Mouse (Mus musculus) heart, embryonic 12.5 days (tissue): ENCODE results near the gene Chst14. TPM values are rescaled to one million over a fixed set of nuclear protein-coding genes. Genes with fewer than 3 reads are reported as not detected.

Experiments used
- ATAC-seq: fragments of 200-750 bp; cut with Nextera tagmentation; 2 replicates; pipeline ENCODE4 v1.8.0; 2017; ENCODE audit warnings: moderate TSS enrichment, moderate library complexity; ENCODE audit not compliant: insufficient number of reproducible peaks, low FRiP score
- H3K27ac ChIP-seq: fragments of 300-500 bp; sonication (generic); 2 replicates; pipeline ENCODE4 v1.5.1; 2016; ENCODE audit warnings: mild to moderate bottlenecking, moderate library complexity; ENCODE audit not compliant: poor library complexity, severe bottlenecking
- H3K27me3 ChIP-seq: fragments of 300-500 bp; sonication (generic); replicated peaks from 2 replicates; pipeline ENCODE4 v1.6.1; 2016; ENCODE audit warnings: mild to moderate bottlenecking, moderate library complexity
- H3K36me3 ChIP-seq: fragments of 300-500 bp; sonication (generic); 2 replicates; pipeline ENCODE4 v1.6.1; 2016; ENCODE audit warnings: mild to moderate bottlenecking, moderate library complexity
- H3K4me1 ChIP-seq: fragments of 300-500 bp; sonication (generic); replicated peaks from 2 replicates; pipeline ENCODE4 v1.6.1; 2016; ENCODE audit warnings: mild to moderate bottlenecking
- H3K4me2 ChIP-seq: fragments of 300-500 bp; sonication (generic); 2 replicates; pipeline ENCODE4 v1.6.1; 2016; ENCODE audit warnings: mild to moderate bottlenecking, moderate library complexity
- H3K4me3 ChIP-seq: fragments of 300-500 bp; sonication (generic); 2 replicates; pipeline ENCODE4 v1.5.1; 2016; ENCODE audit warnings: mild to moderate bottlenecking
- H3K9ac ChIP-seq: fragments of 300-500 bp; sonication (generic); 2 replicates; pipeline ENCODE4 v1.6.1; 2016; ENCODE audit warnings: mild to moderate bottlenecking, moderate library complexity
- H3K9me3 ChIP-seq: fragments of 300-500 bp; sonication (generic); replicated peaks from 2 replicates; pipeline ENCODE4 v1.6.1; 2016; ENCODE audit warnings: mild to moderate bottlenecking, moderate library complexity
- whole genome bisulfite sequencing: fragments of 180-500 bp; shearing (Covaris S2); methylation state at CpG from one replicate; pipeline ENCODE4 v1.1.7; 2016; 5-methylcytosine and 5-hydroxymethylcytosine counted together
- polyA plus RNA-seq: library from polyadenylated mRNA; unstranded; fragments of >200 nt; fragmentation: Nextera tagmentation; extraction: Ambion mirVana; gene quantifications from 2 replicates; pipeline ENCODE4 v1.2.1, GENCODE M21; 2016

Chst14 gene
- 23.9 and 25.4 TPM in 2 replicates for polyA plus RNA-seq

DNA sequence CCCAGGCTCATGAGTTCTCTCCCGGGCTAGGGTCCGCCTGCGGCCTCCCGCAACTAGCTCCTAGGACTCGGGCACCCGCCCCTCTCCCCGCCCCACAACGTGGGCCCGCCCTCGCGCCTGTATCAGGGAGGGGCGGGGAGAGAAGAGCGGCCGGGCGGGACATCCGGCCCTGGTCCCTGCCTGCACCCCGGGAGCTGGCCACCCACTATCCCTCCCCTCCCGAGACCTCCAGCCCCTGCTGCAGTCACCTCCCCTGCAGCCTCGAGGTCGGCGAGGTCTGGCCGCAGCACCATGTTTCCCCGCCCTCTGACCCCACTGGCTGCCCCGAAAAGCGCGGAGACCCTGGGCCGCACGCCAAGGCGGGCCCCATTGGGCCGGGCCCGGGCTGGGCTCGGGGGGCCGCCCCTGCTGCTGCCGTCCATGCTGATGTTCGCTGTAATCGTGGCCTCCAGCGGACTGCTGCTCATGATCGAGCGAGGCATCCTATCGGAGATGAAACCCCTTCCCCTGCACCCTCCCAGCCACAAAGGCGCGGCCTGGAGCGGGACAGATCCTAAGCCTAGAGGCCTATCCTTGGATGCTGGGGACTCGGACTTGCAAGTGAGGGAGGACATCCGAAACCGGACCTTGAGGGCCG, at the start of gene Chst14:
Chst14 (plus strand) TSS at position 136 of the 637 bp plus-strand sequence.
- Histone ChIP-seq H3K9ac (peak within 1 kb of the TSS; percentile 90), H3K4me2 (peak within 1 kb of the TSS; percentile 82), H3K9me3 (no peaks in the 10 kb centered on the region), H3K27ac (peak within 1 kb of the TSS; percentile 50), H3K4me1 (peaks cover 36% of the 10 kb centered on the region), H3K36me3 (peaks cover 25% of the 10 kb centered on the region), H3K4me3 (peak within 1 kb of the TSS; percentile 81), H3K27me3 (no peaks in the 10 kb centered on the region)
- WGBS: under 1% methylated on average over 47 of the region's 47 CpGs
- ATAC-seq: peak; percentile 91

DNA sequence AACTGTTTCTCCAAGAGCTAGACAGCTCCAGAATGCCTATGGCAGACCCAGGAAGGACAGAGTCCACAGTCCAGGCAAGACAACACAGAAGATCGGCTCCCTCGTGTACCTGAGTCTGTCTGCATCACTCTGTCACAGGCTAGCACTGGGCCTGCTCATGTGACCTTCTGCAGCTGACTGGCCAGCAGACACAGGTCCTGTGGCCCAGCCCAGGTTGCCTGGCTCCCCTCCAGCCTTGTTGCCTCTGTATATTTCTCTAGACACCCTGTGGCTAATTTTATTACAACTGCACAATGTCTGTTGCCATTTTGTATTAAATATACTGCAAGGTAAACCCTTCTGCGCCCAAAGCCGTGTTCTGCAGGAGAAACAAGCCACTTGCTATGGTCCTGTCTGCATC, 45.3 kb upstream of the Chst14 start:
- Histone ChIP-seq H3K27me3 (peaks cover 23% of the 10 kb centered on the region), H3K4me1 (peaks cover 8% of the 10 kb centered on the region), H3K27ac (no peak overlapping the region), H3K4me3 (no peak overlapping the region), H3K9ac (no peak overlapping the region), H3K4me2 (no peak overlapping the region), H3K36me3 (peaks cover 31% of the 10 kb centered on the region), H3K9me3 (no peaks in the 10 kb centered on the region)
- 76% methylated on average over 4 of the region's 4 CpGs for whole genome bisulfite sequencing
- ATAC-seq: no peak

DNA sequence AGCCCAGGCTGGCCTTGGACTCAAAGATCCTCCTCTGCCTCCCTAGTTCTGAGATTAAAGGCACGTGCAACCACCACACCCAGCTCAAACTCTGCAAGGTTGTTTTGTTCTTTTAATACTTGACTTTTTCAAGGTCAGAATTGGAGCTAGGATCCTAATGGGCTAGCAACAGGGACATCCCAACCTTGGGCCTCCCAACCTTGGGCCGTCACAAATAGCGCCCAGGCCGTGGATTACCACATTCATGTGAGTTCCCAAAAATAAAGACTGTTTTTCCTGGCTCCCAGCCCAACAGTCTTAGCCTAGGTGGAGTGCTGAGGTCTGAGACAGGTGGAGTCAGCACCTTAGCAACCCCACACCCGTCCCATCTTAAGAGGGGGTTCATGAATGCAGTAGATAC, 44.3 kb upstream of the Chst14 start:
- no peak overlapping the region for H3K9ac ChIP-seq
- peaks cover 8% of the 10 kb centered on the region for H3K4me1 ChIP-seq
- 72% methylated on average over 5 of the region's 5 CpGs for WGBS
- no peak overlapping the region for H3K4me3 ChIP-seq
- H3K27ac ChIP-seq: no peak overlapping the region
- peaks cover 32% of the 10 kb centered on the region for H3K27me3 ChIP-seq
- peaks cover 22% of the 10 kb centered on the region for H3K36me3 ChIP-seq
- no peak for ATAC-seq
- H3K9me3 ChIP-seq: no peaks in the 10 kb centered on the region
- H3K4me2 ChIP-seq: no peak overlapping the region

DNA sequence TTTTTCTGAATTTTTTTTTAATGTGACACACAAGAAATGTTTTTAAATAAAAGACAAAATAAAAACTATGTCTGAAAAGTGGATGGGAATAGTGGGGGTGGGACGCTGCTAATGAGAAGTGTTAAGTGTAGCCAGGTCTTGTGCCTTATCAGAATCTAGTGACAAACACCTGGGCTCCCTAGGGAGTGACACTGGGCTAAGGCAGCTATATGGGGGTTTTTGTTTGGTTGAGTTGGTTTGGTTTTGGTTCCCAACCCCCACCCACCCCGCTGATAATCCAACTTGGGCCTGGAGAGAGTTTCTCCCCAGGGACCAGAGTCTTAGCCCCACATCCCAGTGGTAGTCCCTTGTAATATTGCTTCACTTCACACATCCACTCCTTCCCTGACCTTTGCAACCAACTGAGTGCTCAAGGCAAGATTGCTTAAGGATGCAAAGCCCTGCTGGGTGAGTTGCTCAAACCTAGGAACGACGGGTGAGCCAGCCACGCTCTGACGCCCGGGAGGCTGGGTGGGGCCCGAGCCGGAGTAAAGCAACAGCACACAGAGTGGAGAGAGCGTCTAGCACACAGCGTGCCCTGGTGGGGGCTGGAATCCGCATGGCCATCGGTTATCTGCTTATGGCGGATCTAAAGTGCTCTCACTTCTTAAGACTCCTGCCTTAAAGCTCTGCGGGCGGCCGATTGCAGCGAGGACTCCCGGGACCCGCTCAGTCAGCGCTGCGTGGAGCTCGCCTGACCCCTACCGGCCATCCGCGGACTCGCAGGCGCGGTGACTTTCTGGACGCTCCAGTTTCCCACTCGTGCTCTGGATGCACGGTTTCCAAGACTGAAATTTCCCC, 43.2 kb upstream of the Chst14 start:
- H3K4me2 ChIP-seq: peak overlapping the region; percentile 87
- WGBS: 2% methylated on average over 32 of the region's 32 CpGs
- peaks cover 15% of the 10 kb centered on the region for H3K4me1 ChIP-seq
- H3K27ac ChIP-seq: no peak overlapping the region
- H3K4me3 ChIP-seq: peak overlapping the region; percentile 45
- H3K36me3 ChIP-seq: peaks cover 12% of the 10 kb centered on the region
- peak overlapping the region; percentile 75 for H3K9ac ChIP-seq
- H3K9me3 ChIP-seq: no peaks in the 10 kb centered on the region
- peaks cover 39% of the 10 kb centered on the region for H3K27me3 ChIP-seq
- peak; percentile 54 for ATAC-seq

DNA sequence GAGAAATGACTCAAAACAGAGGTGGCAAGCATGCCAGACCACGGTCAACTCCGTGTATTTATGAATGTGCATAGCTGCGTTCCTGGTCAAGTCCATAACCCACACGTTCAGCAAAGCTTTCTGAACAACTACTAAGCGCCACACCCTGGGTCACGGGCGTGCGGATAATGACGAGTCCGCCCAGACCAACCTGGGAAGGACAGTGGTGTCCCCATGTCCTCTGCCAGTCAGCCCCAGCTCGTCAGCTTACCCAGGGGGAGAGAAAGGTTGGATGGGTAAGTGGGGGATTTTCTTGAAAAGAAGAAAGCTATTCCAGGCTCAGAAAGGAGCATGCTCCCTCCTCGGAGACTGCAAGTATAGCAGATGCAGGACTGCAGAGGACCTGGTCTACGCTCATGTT, 38.9 kb upstream of the Chst14 start:
- Histone ChIP-seq H3K36me3 (no peaks in the 10 kb centered on the region), H3K4me2 (peak overlapping the region; percentile 58), H3K9me3 (no peaks in the 10 kb centered on the region), H3K4me1 (peaks cover 17% of the 10 kb centered on the region), H3K27me3 (peaks cover 66% of the 10 kb centered on the region), H3K4me3 (peak overlapping the region; percentile 22), H3K27ac (peak overlapping the region; percentile 33), H3K9ac (0 out of 2 replicates have a peak overlapping the region, but pooled peaks have one; percentile 39)
- 48% methylated on average over 13 of the region's 13 CpGs for WGBS
- ATAC-seq: peak; percentile 73; the same call in 1 of the 2 replicates

DNA sequence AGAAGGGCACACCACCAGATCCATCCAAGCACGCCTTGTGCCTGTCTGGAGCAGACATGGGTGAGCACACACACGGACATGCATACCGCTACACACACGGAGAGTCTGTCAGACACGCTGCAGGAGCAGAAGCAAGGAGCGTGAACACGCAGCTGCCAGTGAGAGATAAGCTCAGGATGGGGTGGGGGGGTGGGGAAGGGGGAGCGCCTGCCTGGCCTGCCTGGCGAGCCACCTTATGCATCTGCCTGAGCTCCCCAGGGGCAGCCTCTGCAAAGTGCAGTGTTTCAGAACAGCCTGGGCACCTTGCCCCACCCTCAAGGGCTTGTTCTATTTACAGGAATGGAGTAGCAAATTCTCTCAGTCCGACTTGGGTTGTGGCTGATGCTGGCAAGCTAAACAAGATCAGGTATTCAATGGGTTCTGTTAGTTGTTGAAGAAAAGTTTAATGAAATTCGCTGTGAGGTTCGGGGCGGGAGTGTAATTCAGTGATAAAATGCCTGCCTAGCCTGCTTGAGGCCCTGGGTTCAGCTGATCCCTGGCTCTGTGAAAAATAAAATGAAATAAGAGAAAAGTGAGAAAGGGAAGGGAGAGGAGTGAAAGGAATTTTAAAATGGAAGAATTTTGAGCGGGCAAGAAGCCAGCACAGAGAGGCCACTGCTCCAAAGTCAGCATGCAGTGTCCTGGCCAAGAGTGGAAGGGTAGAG, 38.3 kb upstream of the Chst14 start:
- no peaks in the 10 kb centered on the region for H3K36me3 ChIP-seq
- ATAC-seq: peak; percentile 92
- no peaks in the 10 kb centered on the region for H3K9me3 ChIP-seq
- peaks cover 14% of the 10 kb centered on the region for H3K4me1 ChIP-seq
- H3K4me2 ChIP-seq: peak overlapping the region; percentile 58
- WGBS: 16% methylated on average over 14 of the region's 14 CpGs
- H3K27ac ChIP-seq: peak overlapping the region; percentile 33
- peaks cover 71% of the 10 kb centered on the region for H3K27me3 ChIP-seq
- peak overlapping the region; percentile 22 for H3K4me3 ChIP-seq
- H3K9ac ChIP-seq: 0 out of 2 replicates have a peak overlapping the region, but pooled peaks have one; percentile 39

DNA sequence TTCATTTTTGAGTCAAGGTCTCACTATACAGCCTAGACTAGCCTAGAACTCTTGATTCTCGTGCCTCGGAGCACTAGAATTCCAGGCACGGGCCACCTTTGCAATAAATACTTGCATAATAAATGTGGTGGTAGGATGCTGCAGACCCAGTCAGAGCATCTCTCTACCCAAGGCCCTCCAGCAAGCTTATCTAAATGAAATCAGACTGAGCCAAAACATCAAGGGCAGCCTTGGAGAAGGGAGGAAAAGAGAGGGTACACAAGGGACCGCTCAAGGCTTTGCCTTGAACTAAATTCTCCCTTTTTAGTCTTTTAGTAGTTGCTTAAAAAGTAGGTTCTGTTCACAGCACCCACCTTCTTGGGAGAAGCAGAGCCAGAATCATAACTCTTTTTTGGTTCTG, 35.1 kb upstream of the Chst14 start:
- Histone ChIP-seq H3K27me3 (peaks cover 77% of the 10 kb centered on the region), H3K4me3 (no peak overlapping the region), H3K27ac (no peak overlapping the region), H3K4me2 (no peak overlapping the region), H3K4me1 (peaks cover 12% of the 10 kb centered on the region), H3K9me3 (no peaks in the 10 kb centered on the region), H3K9ac (no peak overlapping the region), H3K36me3 (no peaks in the 10 kb centered on the region)
- no peak for ATAC-seq
- 84% methylated on average over 4 of the region's 4 CpGs for WGBS

DNA sequence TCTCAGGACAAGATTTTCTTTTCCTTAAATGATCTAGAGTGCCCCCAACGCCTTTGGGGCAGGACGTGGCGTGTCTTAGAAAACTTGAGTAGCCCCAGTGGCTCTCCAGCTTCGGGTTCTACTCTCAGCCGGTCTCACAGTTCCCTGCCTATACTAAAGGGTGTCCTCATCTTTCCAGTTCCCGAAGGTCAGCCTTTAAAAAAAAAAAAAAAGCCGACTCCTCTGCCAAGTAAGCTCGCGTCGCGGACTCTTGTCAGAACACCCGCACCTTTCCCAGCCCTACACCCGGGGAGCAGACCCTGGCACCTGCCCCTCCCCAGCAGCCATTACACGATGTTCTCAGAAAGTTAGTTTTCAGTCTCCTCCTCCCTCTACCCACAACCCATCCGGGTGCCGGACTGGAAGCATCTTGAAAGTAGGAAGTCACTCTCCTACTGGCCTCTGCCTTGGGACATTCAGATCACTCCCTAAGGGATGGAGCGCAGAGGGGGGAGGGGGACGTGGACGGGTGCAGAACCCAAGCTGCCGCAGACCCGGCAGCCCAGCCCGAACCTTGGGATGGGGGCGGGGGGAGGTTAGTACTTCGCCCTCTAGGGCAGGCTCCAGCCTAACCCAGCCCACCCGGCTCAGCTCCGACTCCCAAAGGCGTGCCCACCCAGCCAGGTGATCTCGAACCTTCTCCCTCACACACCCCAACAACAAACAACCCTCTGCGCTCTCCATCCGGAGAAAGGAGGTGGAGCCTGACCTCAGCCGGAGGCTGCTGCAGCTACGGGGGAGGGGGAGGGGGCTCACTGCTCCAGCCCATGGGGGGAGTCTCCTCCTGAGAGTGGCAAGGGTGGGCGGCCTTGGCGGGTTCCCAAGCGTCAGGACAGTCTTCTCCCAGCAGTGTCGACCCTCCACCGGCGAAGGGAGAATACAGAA, 30.0 kb upstream of the Chst14 start:
- Histone ChIP-seq H3K27me3 (peaks cover 89% of the 10 kb centered on the region), H3K4me2 (peak overlapping the region; percentile 92), H3K36me3 (no peaks in the 10 kb centered on the region), H3K9me3 (no peaks in the 10 kb centered on the region), H3K9ac (peak overlapping the region; percentile 57), H3K4me3 (peak overlapping the region; percentile 55), H3K4me1 (peaks cover 29% of the 10 kb centered on the region), H3K27ac (no peak overlapping the region)
- no peak for ATAC-seq
- WGBS: 1% methylated on average over 38 of the region's 38 CpGs

DNA sequence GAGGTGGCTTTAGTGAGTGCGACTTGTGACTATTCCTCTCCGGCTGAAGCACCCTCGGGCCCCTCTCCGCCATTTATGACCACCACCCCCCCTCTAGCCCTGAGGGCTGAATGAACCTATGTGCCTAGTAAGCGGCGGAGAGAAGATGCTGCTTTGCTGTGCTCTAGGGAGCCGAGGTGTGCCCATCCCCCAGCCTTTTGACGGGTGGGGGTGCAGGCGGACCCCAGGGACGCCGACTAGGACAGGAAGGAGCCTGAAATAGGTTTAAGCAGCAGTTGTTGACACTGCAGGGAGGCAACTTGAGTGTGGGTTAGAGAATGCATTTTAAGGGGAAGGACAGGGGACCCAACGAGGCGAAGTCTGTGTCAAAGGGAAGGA, 29.4 kb upstream of the Chst14 start:
- H3K9me3 ChIP-seq: no peaks in the 10 kb centered on the region
- no peak for ATAC-seq
- WGBS: under 1% methylated on average over 13 of the region's 13 CpGs
- H3K4me3 ChIP-seq: peak overlapping the region; percentile 55
- peak overlapping the region; percentile 92 for H3K4me2 ChIP-seq
- H3K9ac ChIP-seq: peak overlapping the region; percentile 57
- peaks cover 29% of the 10 kb centered on the region for H3K4me1 ChIP-seq
- H3K36me3 ChIP-seq: no peaks in the 10 kb centered on the region
- no peak overlapping the region for H3K27ac ChIP-seq
- peaks cover 83% of the 10 kb centered on the region for H3K27me3 ChIP-seq

DNA sequence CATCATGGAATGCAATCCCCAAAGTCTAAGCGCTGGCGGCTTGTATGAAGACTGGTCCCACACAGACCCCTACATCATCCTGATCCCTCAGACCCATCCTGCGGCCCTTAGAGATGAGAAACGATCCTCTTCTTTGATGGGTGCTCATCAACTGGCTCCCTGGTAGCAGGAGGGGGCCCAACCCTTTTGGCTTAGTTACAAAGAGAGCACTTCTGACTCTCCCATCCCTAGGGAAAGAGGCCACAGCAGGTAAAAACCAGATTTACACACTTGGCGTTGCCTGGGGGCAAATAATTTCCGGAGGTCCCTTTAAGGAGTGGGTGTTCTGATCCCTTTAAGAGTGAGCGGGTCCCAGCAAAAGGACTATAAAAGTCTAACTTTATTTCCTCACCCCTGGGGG, 28.9 kb upstream of the Chst14 start:
- Histone ChIP-seq H3K4me1 (peaks cover 29% of the 10 kb centered on the region), H3K4me3 (peak overlapping the region; percentile 55), H3K27me3 (peaks cover 78% of the 10 kb centered on the region), H3K27ac (no peak overlapping the region), H3K9ac (no peak overlapping the region), H3K9me3 (no peaks in the 10 kb centered on the region), H3K36me3 (no peaks in the 10 kb centered on the region), H3K4me2 (peak overlapping the region; percentile 92)
- 3% methylated on average over 7 of the region's 7 CpGs for WGBS
- no peak for ATAC-seq
